Mouse (Mus musculus): ENCODE measurements at regions not wholly inside any gene's neighbourhood (a gene's known extent, or its start where the extent isn't known, plus 50 kb on each side); places are given as distances from the start of the nearest gene placed in this dataset.

DNA sequence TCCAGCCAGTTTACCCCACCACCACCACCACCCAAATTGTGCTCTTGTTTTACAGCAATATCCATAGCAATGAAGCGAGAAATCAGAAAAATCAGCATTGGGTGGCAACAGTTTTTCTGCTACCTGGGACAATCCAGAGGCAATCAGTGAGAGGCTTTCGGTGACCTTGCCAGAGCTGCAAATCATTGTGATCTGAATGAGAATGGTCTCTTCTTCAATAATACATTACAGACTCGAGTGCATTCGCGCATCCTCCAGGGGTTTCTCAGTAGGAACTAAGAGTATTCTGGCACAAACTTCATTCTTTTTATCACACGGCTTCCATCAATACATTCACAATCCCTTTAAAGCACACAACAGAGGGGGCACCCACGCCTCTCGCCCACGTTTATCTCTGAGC lies 91.2 kb downstream of the Srek1 start:
- no peak for ATAC-seq (replicated peaks in 1 of 2; ENCODE audit: insufficient read depth in 1 of 2, low FRiP score in 2 of 2, low TSS enrichment in 1 of 2, low read depth in 1 of 2, poor library complexity in 2 of 2, severe bottlenecking in 2 of 2)

DNA sequence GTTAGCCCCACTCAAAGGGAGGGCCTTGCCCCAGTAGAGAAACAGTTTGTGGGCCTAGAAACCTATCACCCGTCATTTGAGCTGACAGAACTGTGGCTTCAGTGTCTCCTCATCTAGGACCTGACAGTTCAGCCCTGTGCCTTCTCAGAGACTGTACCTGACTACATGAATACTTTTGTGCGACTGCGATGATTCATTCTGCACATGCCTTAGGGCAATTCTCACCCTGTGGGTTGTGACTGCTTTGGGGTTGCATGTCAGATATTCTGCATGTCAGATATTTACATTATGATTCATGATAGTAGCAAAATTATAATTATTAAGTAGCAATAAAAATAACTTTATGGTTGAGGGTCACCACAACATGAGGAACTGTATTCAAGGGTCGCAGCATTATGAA lies 93.7 kb downstream of the Srek1 start:
- no peak for ATAC-seq (replicated peaks in 1 of 2; ENCODE audit: insufficient read depth in 1 of 2, low FRiP score in 2 of 2, low TSS enrichment in 1 of 2, low read depth in 1 of 2, poor library complexity in 2 of 2, severe bottlenecking in 2 of 2)

DNA sequence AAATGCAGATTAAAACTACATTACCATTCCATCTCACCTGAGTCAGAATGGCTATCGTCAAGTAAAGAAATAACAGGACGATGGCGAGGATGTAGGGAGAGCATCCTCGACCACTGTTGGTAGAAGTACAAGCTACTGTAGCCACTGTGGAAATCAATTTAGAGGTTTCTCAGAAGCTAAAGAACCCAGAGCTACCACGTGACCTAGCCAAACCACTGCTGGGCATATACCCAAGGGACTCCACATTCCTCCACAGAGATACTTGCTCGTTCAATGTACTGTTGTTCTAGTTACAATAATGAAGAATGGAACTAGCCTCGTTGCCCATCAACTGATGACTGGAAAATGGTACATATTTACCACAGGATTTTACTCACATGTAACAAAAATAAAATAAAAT lies 94.4 kb downstream of the Srek1 start:
- ATAC-seq (replicated peaks in 1 of 2; ENCODE audit: insufficient read depth in 1 of 2, low FRiP score in 2 of 2, low TSS enrichment in 1 of 2, low read depth in 1 of 2, poor library complexity in 2 of 2, severe bottlenecking in 2 of 2), result no peak

DNA sequence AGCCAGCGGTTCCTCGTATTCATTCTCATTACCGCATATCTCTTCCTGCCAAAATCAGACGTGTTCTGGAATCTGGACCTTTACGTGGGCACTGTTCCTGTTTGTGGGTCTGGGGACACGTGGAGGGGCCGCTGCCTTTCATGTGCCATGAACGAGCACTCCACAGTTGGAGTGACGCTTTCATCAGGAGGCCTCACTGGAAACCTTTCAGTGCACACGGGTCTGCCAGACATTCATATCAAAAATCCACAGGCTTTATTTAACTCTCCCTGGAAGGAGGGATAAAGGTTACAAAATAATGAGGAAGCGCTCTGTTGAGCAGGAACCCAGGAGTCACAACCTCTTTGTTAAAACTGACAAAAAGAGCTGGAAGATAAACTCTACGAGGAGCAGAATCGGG lies 97.6 kb downstream of the Srek1 start:
- no peak for ATAC-seq (replicated peaks in 1 of 2; ENCODE audit: insufficient read depth in 1 of 2, low FRiP score in 2 of 2, low TSS enrichment in 1 of 2, low read depth in 1 of 2, poor library complexity in 2 of 2, severe bottlenecking in 2 of 2)

DNA sequence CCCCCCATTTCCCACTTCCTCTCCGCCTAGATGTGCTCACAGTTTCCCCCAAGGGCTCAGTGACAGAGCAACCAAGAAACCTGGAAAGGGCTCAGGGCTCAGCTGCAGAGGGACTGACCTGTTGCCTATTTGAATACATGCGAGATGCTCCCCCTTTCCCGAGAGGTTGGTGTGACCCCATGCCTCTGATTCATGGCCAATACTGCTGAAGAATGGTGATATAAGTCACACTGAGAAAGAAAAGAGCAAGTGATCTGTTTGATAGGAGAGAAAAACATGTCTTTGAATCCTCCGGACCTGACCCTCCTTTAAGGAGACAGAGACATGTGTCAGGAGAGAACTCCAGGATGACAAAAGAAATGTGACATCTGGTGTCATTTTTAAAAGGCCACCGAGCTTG lies 98.2 kb downstream of the Srek1 start:
- no peak for ATAC-seq (replicated peaks in 1 of 2; ENCODE audit: insufficient read depth in 1 of 2, low FRiP score in 2 of 2, low TSS enrichment in 1 of 2, low read depth in 1 of 2, poor library complexity in 2 of 2, severe bottlenecking in 2 of 2)

DNA sequence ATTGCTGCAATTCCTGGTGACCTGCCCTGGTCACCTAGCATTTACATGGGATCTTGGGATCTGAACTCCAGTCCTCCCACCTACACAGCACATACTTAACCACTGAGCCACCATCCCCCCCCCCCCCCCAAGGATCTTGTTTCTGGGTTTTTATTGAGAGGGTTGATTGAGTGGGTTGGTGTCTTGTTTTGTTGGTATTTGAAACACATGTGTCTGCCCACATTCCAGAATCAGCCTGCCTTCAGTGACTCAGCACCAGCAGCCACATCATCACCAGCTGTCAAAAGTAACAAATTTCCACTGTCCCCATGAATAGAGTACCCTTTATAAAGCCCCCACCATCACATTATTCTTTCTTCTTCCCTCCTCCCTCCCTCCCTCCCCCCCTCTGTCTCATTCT lies 103.8 kb downstream of the Srek1 start:
- no peak for ATAC-seq (replicated peaks in 1 of 2; ENCODE audit: insufficient read depth in 1 of 2, low FRiP score in 2 of 2, low TSS enrichment in 1 of 2, low read depth in 1 of 2, poor library complexity in 2 of 2, severe bottlenecking in 2 of 2)

DNA sequence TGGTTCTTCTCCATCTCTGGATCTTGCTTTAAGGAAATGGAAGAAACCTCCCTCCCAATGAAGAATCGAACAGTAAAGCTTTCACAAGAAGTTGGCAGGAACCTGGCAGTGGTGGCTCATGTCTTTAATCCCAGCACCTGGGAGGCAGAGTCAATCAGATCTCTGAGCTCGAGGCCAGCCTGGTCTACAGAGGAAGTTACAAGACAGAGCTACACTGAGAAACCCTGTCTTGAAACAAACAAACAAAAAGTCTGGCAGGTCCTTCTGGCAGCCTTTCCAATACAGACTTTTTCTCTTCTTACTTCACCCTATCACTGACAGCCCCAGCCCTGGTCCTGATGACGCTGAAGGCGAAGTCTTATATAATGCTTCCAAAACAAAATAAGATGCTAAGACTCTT lies 104.6 kb downstream of the Srek1 start:
- ATAC-seq (replicated peaks in 1 of 2; ENCODE audit: insufficient read depth in 1 of 2, low FRiP score in 2 of 2, low TSS enrichment in 1 of 2, low read depth in 1 of 2, poor library complexity in 2 of 2, severe bottlenecking in 2 of 2), result no peak

DNA sequence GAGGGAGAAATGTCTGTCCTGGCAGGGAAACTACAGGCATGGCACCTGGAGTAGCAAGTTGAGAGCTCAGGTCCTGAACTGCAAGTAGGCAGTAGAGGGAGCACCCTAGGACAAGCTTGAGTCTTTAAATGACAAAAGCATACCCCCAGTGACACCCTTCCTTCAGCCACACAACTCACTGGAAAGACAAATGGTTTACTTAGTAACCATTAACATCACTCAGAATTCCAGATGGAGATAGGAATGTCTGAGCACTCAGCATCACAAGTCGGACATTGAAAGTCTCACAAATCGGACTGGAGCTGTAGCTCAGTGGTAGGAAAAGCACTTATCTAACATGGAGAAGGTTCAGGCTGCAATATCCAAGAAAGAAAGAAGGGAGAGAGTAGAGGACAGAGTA lies 106.7 kb downstream of the Srek1 start:
- ATAC-seq (replicated peaks in 1 of 2; ENCODE audit: insufficient read depth in 1 of 2, low FRiP score in 2 of 2, low TSS enrichment in 1 of 2, low read depth in 1 of 2, poor library complexity in 2 of 2, severe bottlenecking in 2 of 2), result no peak

DNA sequence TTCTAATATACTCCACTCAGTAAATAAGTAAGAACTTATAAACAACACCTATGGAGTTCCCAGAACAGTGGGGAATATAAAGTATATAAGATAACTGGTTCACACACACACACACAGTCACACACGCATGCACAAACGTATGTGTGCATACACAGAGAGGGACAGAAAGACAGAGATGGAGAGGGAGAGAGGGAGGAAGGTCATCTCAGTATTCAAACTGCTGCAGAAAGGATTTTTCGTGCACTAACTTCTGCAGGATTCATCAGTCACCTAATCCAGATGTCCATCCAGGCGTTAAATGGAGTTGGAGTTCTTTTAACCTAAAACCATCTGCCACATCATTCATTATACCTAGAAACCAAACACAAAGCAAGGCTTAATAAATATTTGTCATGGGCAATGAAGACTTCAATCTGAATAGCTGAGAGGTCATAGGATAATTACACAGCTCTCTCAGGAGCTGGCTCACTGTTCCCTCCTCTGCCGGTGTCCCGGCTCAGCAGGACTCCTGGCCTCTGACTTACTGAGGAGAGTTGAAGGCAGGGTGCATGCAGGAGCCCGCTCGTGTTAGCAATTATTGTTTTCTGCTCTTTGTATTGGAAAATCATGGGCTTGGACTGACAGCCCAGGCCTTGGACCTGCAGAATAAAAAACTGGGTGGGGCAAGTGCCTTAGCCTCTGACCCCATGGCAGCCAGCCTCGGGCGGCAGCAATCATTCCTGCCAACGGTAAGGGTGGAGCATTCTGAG lies 114.0 kb downstream of the Srek1 start:
- no peak for ATAC-seq (replicated peaks in 1 of 2; ENCODE audit: insufficient read depth in 1 of 2, low FRiP score in 2 of 2, low TSS enrichment in 1 of 2, low read depth in 1 of 2, poor library complexity in 2 of 2, severe bottlenecking in 2 of 2)

DNA sequence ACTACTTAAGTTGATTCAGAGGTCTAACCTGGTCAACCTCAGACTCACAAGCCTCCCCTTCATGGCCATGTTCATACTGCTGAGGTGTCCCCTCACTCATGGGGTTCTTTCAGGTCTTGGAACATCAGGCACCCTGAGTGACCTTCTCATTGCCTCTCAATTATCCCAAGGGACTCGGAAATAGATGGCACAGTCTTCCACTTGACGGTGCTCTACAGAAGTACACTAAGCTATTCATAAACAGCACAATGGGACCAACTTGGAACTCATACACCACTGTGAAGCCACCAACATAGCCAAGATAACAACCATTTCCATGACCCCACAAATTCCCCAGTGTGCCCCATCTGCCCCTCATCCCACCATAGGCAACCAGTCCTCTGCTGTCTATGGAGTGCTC lies 118.4 kb downstream of the Srek1 start:
- no peak for ATAC-seq (replicated peaks in 1 of 2; ENCODE audit: insufficient read depth in 1 of 2, low FRiP score in 2 of 2, low TSS enrichment in 1 of 2, low read depth in 1 of 2, poor library complexity in 2 of 2, severe bottlenecking in 2 of 2)

DNA sequence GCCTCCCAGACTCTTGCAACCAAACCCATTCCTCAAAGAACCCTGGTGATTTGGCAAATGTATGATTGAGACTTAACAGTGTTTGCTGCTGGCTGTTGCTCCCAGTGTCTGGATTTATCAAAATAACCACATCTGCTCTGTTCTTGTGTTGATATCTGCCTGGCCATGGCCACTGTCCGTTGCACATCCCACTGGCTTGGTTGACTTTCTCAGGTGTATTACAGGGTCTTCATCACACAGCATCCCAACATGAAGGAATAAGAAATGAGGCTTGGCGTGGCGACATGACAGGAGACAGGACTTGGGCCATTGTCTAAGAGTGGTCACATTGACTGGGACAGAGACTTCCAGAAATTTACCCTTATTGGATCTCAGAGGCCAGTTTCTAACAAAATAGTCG lies 121.2 kb downstream of the Srek1 start:
- no peak for ATAC-seq (replicated peaks in 1 of 2; ENCODE audit: insufficient read depth in 1 of 2, low FRiP score in 2 of 2, low TSS enrichment in 1 of 2, low read depth in 1 of 2, poor library complexity in 2 of 2, severe bottlenecking in 2 of 2)

DNA sequence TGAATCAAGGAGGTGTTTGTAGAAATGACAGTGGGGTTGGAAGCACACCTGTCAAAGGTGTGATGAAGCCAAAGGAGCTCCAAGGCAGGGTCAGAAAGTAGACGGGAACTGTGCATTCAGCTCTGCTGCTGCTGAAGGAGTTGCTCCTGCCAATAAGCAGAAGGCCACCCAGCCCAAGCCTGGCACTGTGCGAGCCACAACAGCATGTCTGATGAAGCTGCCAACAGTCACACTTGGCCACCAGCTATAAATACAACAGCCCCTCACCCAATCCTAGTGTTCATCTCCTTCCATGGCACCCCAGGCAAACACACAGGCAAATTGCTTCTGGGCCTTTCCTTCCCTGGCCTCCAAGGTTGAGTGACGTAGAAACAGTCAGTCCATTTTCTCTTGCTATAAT lies 125.0 kb downstream of the Srek1 start:
- no peak for ATAC-seq (replicated peaks in 1 of 2; ENCODE audit: insufficient read depth in 1 of 2, low FRiP score in 2 of 2, low TSS enrichment in 1 of 2, low read depth in 1 of 2, poor library complexity in 2 of 2, severe bottlenecking in 2 of 2)

DNA sequence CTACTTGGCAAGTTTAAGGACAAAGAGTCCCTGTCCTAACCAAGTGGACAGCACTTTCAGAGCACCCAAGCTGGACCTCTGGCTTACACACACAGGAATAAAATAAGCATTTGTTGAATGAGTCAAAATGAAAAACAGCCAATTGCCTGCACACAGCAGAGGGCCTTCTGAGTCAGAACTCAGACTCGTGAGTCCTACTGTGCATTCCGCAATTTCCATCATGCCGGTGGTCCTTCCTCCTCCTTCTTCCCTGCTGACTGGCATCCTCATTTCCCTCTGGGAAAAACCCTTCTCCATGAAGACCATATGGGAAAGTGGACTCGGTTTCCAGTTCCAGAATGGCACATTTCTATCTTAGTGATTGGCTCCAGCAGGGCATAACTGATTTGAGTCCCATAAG lies 126.4 kb downstream of the Srek1 start:
- no peak for ATAC-seq (replicated peaks in 1 of 2; ENCODE audit: insufficient read depth in 1 of 2, low FRiP score in 2 of 2, low TSS enrichment in 1 of 2, low read depth in 1 of 2, poor library complexity in 2 of 2, severe bottlenecking in 2 of 2)

DNA sequence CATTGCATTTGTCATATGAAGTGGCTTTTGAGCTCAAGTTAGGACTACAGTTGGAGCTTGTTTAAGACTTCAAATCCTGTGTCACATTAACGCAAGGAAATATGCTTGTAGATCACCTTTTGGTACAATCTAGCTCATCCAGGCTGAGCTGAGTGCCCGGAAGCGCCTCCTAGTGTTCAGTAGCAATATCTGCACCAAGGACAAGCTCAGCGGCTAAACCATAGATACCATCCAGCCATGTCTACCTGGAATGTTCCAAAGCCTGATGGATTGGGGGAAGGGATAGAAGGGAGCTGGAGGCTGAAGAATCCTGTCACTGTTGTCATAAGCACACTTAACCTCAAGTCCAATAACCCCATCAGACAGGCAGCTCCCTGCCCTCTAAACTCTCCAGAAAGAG lies 128.4 kb downstream of the Srek1 start:
- ATAC-seq (replicated peaks in 1 of 2; ENCODE audit: insufficient read depth in 1 of 2, low FRiP score in 2 of 2, low TSS enrichment in 1 of 2, low read depth in 1 of 2, poor library complexity in 2 of 2, severe bottlenecking in 2 of 2), result peak in 1 of 2 experiments; percentile 58; a peak in 2 of 4 replicates

DNA sequence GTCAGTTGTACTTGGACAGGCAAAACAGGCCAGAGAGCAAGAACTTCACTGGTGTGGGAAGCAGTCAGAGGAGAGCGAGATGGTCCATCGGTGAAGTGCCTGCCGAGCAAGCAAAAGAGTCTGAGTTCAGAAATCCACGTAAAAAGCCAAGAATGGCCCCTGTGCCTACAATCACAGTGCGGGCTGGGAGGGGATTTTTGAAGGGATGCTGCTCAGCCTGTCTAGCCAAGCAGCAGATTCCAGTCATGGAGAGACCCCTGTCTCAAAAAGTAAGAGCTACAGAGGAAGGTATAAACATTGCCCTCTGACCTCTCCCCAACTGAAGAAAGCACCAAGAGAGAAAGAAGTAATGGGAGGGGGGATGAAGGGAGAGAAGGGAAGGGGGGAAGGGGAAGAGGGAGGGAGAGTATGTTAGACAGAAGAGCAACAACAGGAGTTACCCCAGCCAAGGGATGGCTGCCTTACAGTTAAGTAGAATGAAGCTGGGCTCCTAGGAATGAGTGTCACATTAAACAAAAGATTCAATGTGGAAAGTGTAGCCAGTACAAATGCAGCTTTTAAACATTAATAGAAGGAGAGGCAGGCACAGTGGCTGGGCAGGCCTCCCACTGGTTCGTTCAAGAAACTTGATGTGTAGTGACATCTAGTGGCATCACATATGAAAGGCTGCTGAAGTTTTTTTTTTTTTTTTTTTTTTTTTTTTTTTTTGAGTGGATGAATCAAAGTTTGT lies 130.2 kb downstream of the Srek1 start:
- ATAC-seq (replicated peaks in 1 of 2; ENCODE audit: insufficient read depth in 1 of 2, low FRiP score in 2 of 2, low TSS enrichment in 1 of 2, low read depth in 1 of 2, poor library complexity in 2 of 2, severe bottlenecking in 2 of 2), result peak; percentile 48 to 53; a peak in 1 of 4 replicates

DNA sequence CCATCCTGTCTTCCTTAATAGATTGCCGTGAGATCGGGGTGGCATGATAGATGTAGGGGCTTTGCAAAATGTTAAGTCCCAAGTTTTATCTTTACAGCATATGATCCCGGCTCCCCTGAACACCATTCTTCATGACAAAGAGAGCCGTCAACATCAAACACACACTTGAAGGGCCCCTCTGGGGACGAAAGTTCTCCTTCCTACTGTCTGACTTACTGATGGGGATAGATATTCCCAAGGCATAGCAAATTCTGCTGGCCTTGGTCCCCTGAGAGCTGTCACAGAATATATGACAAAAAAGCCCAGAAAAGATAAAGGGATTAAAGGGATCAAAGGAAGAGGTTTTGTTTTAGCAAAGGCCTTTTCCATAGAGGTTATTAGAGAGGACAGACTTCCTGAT lies 130.9 kb downstream of the Srek1 start:
- ATAC-seq (replicated peaks in 1 of 2; ENCODE audit: insufficient read depth in 1 of 2, low FRiP score in 2 of 2, low TSS enrichment in 1 of 2, low read depth in 1 of 2, poor library complexity in 2 of 2, severe bottlenecking in 2 of 2), result no peak

DNA sequence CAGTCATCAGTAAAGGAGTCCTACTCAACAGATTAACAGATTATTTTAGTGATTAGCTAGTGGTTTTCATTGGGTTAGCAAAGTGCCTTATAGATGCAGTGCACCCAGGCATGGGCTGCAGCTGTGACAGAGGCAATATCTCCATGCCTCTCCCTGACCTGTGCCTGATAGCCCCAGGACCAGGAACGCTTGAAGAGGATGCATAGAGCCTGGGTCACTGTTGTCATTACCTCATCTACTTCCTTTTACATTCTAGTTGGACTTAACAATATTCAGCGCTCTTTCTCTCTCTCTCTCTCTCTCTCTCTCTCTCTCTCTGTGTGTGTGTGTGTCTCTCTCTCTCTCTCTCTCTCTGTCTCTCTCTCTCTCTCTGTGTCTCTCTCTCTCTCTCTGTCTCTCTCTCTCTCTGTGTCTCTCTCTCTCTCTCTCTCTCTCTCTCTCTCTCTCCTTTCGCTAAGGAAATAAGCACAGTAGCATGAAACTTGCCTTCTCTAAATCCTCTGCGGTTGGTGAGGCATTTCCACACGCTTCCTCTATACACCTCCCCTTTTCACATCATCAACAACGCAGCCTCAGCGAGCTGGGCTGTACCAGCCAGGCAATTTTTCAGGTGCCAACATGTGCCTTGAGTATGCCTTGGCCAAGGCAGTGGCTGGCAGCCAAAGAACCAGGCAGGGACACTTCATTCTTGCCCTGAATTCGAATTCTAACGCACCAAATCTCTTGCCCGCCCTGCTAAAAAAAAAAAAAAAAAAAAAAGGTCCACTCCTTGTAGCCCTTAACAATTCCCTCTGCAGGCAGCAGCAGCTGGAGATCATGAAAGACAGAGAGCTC lies 131.6 kb downstream of the Srek1 start:
- peak in 1 of 2 experiments; percentile 77; a peak in 1 of 4 replicates for ATAC-seq (replicated peaks in 1 of 2; ENCODE audit: insufficient read depth in 1 of 2, low FRiP score in 2 of 2, low TSS enrichment in 1 of 2, low read depth in 1 of 2, poor library complexity in 2 of 2, severe bottlenecking in 2 of 2)

DNA sequence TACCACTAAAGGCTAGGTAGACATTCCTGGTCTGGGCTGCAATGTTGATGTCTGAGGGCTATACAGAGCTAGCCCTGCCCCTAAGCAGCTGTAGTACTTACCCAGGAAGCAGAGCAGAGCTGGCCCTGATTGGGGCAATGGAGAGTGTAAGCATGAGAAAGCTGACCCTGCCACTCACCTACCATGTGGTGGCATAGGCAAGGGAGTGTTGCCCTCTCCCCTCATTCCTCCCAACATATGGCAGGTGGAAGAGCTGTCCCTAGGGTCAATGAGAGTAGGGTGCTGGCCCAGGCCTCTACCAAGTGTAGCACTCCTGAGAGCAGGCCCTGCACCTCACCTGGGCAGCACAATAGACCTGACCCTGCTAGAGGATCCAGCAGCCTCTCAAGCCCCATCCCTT lies 136.4 kb downstream of the Srek1 start:
- no peak for ATAC-seq (replicated peaks in 1 of 2; ENCODE audit: insufficient read depth in 1 of 2, low FRiP score in 2 of 2, low TSS enrichment in 1 of 2, low read depth in 1 of 2, poor library complexity in 2 of 2, severe bottlenecking in 2 of 2)
